In the genomic region with DNA sequence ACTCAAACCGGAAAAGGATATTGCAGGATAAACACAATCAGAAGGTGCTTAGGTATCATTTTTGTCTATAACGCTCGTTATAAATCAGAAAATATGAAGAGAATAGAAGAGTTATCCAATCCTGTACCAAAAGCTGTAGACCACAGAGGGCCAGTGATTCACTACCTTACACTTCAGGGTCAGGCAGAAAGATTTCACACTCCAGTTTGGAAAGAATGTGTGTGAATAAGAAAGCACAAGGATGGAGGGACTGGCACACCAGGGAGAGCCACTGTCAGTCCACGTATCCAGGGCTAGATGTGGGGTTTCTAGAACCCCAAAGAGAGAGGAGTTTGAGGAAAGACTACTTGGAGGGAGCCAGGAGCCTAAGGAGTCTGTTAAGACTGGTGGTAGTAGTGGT, we compare ENCODE assay signal across 9 mouse cellular contexts. TPM values are rescaled to one million over a fixed set of nuclear protein-coding genes. Genes with fewer than 3 reads are reported as not detected.
A peak's percentile ranks its signal among the peaks of the same experiment; 100 is the strongest.
DNase-seq lines count a peak whose midpoint lies in the region; ATAC-seq and TF ChIP-seq lines count a peak whose summit lies in the region.
"Had no signal": no experiment of that assay in that cellular context is flagged by ENCODE, and none has a peak within 500 bp of the region (broad histone marks: within the 10 kb centered on the region; RNA-seq: fewer than 3 reads in every experiment).

No protein-coding gene starts in this region.

- DNase-seq in heart, adult 9 months (ENCODE audit: low spot score in 2 of 2), result no peak
- no peak for DNase-seq in MEL (ENCODE audit: low read depth, low spot score)
- no peak for DNase-seq in liver, postnatal 0 days
- no peak for DNase-seq in c-Kit-positive CD71-positive TER-119-positive erythroid progenitor cells, embryonic 14.5 days (ENCODE audit: low spot score)
- no peak for DNase-seq in frontal cortex, postnatal 36 days (ENCODE audit: low spot score in 2 of 2)
- DNase-seq in ovary, adult 18-20 months (ENCODE audit: low spot score), result no peak

- ATAC-seq in heart, embryonic 16.5 days (replicated peaks; ENCODE audit: extremely low read depth, insufficient read depth, low FRiP score), result no peak
- no peak for ATAC-seq in hindbrain, embryonic 12.5 days (ENCODE audit: low FRiP score)
- no peak for ATAC-seq in liver, postnatal 0 days

- peak overlapping the region; percentile 78 for H3K9ac ChIP-seq in heart, embryonic 16.5 days (ENCODE audit: low read length)
- peak overlapping the region; percentile 71 for H3K9ac ChIP-seq in MEL (ENCODE audit: control insufficient read depth, low read depth, low read length, poor library complexity, severe bottlenecking)
- H3K9ac ChIP-seq in hindbrain, embryonic 12.5 days, result no peak overlapping the region
- H3K9ac ChIP-seq in liver, postnatal 0 days (replicated peaks), result 0 out of 2 replicates have a peak overlapping the region, but pooled peaks have one; percentile 83

- H3K9me3 ChIP-seq in heart, embryonic 16.5 days (replicated peaks; ENCODE audit: control insufficient read depth, low read length), result no peaks in the 10 kb centered on the region
- H3K9me3 ChIP-seq in MEL (replicated peaks; ENCODE audit: insufficient read depth, low read length), result no peaks in the 10 kb centered on the region
- no peaks in the 10 kb centered on the region; the same call in 1 of the 2 replicates for H3K9me3 ChIP-seq in hindbrain, embryonic 12.5 days (replicated peaks)
- H3K9me3 ChIP-seq in liver, postnatal 0 days (ENCODE audit: low read length), result no peaks in the 10 kb centered on the region

- peaks cover 27% of the 10 kb centered on the region for H3K4me1 ChIP-seq in heart, embryonic 16.5 days (ENCODE audit: control insufficient read depth, insufficient read depth, low read length)
- peaks cover 20 to 22% of the 10 kb centered on the region in 2 experiments for H3K4me1 ChIP-seq in MEL (ENCODE audit: control insufficient read depth in 1 of 2, insufficient read depth in 2 of 2, low read length in 2 of 2)
- H3K4me1 ChIP-seq in hindbrain, embryonic 12.5 days, result peaks cover 17% of the 10 kb centered on the region
- peaks cover 15% of the 10 kb centered on the region for H3K4me1 ChIP-seq in liver, postnatal 0 days (ENCODE audit: insufficient read depth)

- no peak for TF ChIP-seq POLR2A in MEL (IDR thresholded peaks at IDR 0.05; ENCODE audit: control insufficient read depth in 1 of 2, insufficient read depth in 1 of 2, low read depth in 1 of 2, low read length in 2 of 2, poor library complexity in 1 of 2)

- no peak for TF ChIP-seq CTCF in MEL (IDR thresholded peaks at IDR 0.05 in 2 of 3, conservative IDR thresholded peaks at IDR 0.05 in 1 of 3; ENCODE audit: control insufficient read depth in 1 of 3, insufficient read depth in 1 of 3, low read depth in 2 of 3, low read length in 3 of 3, poor library complexity in 1 of 3, severe bottlenecking in 1 of 3)
- TF ChIP-seq CTCF in liver, postnatal 0 days (IDR thresholded peaks at IDR 0.05; ENCODE audit: low read depth), result no peak

- peak overlapping the region; percentile 93 for H3K27ac ChIP-seq in heart, embryonic 16.5 days (ENCODE audit: low read length)
- H3K27ac ChIP-seq in MEL (ENCODE audit: control insufficient read depth, low read depth, low read length), result peak overlapping the region; percentile 86
- H3K27ac ChIP-seq in hindbrain, embryonic 12.5 days, result no peak overlapping the region
- no peak overlapping the region for H3K27ac ChIP-seq in liver, postnatal 0 days (ENCODE audit: low read depth)

- no peak for TF ChIP-seq RAD21 in MEL (IDR thresholded peaks at IDR 0.05; ENCODE audit: low read depth, low read length)

- peak overlapping the region; percentile 73 for H3K4me2 ChIP-seq in heart, embryonic 16.5 days (ENCODE audit: low read depth, low read length)
- H3K4me2 ChIP-seq in hindbrain, embryonic 12.5 days (replicated peaks), result peak overlapping the region; percentile 60
- H3K4me2 ChIP-seq in liver, postnatal 0 days (ENCODE audit: low read depth, low read length), result peak overlapping the region; percentile 89

- H3K79me2 ChIP-seq in MEL (ENCODE audit: control insufficient read depth, insufficient read depth, low read length, poor library complexity), result peaks cover 24% of the 10 kb centered on the region

- 52% methylated on average over 4 of the region's 4 CpGs for WGBS in heart, embryonic 16.5 days
- 58% methylated on average over 4 of the region's 4 CpGs for WGBS in hindbrain, embryonic 12.5 days
- 45% methylated on average over 4 of the region's 4 CpGs for WGBS in liver, postnatal 0 days (ENCODE audit: insufficient replicate concordance)

- H3K27me3 ChIP-seq in heart, embryonic 16.5 days (ENCODE audit: control insufficient read depth, insufficient read depth, low read length), result no peaks in the 10 kb centered on the region
- no peaks in the 10 kb centered on the region for H3K27me3 ChIP-seq in MEL (ENCODE audit: control insufficient read depth in 1 of 2, insufficient read depth in 2 of 2, low read length in 2 of 2)
- H3K27me3 ChIP-seq in hindbrain, embryonic 12.5 days, result peaks cover 12% of the 10 kb centered on the region
- peaks cover 28% of the 10 kb centered on the region for H3K27me3 ChIP-seq in liver, postnatal 0 days (ENCODE audit: insufficient read depth, low read length)

- peak overlapping the region; percentile 64 for H3K4me3 ChIP-seq in heart, embryonic 16.5 days (ENCODE audit: low read length)
- H3K4me3 ChIP-seq in MEL (ENCODE audit: control insufficient read depth in 1 of 2, insufficient read depth in 1 of 2, low read depth in 2 of 2, low read length in 2 of 2), result peak overlapping the region; percentile 55 to 67
- no peak overlapping the region for H3K4me3 ChIP-seq in hindbrain, embryonic 12.5 days
- peak overlapping the region; percentile 72 for H3K4me3 ChIP-seq in liver, postnatal 0 days (ENCODE audit: low read depth, low read length)

- TF ChIP-seq EP300 in MEL (IDR thresholded peaks at IDR 0.05; ENCODE audit: low read depth in 1 of 2, low read length in 2 of 2), result no peak
- TF ChIP-seq EP300 in liver, postnatal 0 days (IDR thresholded peaks at IDR 0.05; ENCODE audit: low read depth), result no peak

- H3K36me3 ChIP-seq in heart, embryonic 16.5 days (ENCODE audit: control insufficient read depth, insufficient read depth), result no peaks in the 10 kb centered on the region
- H3K36me3 ChIP-seq in MEL (ENCODE audit: control insufficient read depth in 1 of 2, insufficient read depth in 2 of 2, low read length in 2 of 2), result peaks cover 0 to 29% of the 10 kb centered on the region in 2 experiments; a peak in 2 of 4 replicates
- no peaks in the 10 kb centered on the region for H3K36me3 ChIP-seq in hindbrain, embryonic 12.5 days
- H3K36me3 ChIP-seq in liver, postnatal 0 days (replicated peaks; ENCODE audit: insufficient read depth, low read length), result no peaks in the 10 kb centered on the region

TF ChIP-seq in MEL, 35 proteins besides CTCF, POLR2A, EP300 and RAD21:
- TF ChIP-seq RCOR1 (IDR thresholded peaks at IDR 0.05; ENCODE audit: low read depth, low read length) (0 out of 2 replicates have a peak, but pooled peaks have one; percentile 29), GATA1 (IDR thresholded peaks at IDR 0.05; ENCODE audit: low read depth, low read length) (no peak)

RNA-seq across cellular contexts. Expression of gene Oat, which starts 0.7 kb away (rescaled TPM):
- polyA plus RNA-seq in heart, embryonic 16.5 days (2015; fragmentation: Nextera tagmentation; extraction: Ambion mirVana), result 214 and 222 TPM in 2 replicates
- 226 and 236 TPM in 2 replicates for total RNA-seq in MEL (2012; rRNA removed)
- 100 to 1,000 TPM; 190 to 209 TPM for polyA plus RNA-seq in MEL (2012; ENCODE audit: insufficient read depth in 1 of 2, insufficient read length in 2 of 2, low read depth in 1 of 2, low replicate concordance in 2 of 2, missing spikeins in 1 of 2)
- polyA plus RNA-seq in hindbrain, embryonic 12.5 days (2016; fragmentation: Nextera tagmentation; extraction: Ambion mirVana), result 121 and 127 TPM in 2 replicates
- 43.8 and 44.6 TPM in 2 replicates for polyA plus RNA-seq in liver, postnatal 0 days (2015; fragmentation: Nextera tagmentation; extraction: Ambion mirVana)

RNA-seq across cellular contexts. Expression of gene Nkx1-2, which starts 22.5 kb away (rescaled TPM):
- polyA plus RNA-seq in heart, embryonic 16.5 days (2015; fragmentation: Nextera tagmentation; extraction: Ambion mirVana), result not detected in 2 replicates
- total RNA-seq in MEL (2012; rRNA removed), result 1.5 and 2.4 TPM in 2 replicates
- polyA plus RNA-seq in MEL (2012; ENCODE audit: insufficient read depth in 1 of 2, insufficient read length in 2 of 2, low read depth in 1 of 2, low replicate concordance in 2 of 2, missing spikeins in 1 of 2), result 1 to 10 TPM in 1 of 2 experiments, not detected in 1; 2.8 TPM
- 2.9 and 6.4 TPM in 2 replicates for polyA plus RNA-seq in hindbrain, embryonic 12.5 days (2016; fragmentation: Nextera tagmentation; extraction: Ambion mirVana)
- not detected in 2 replicates for polyA plus RNA-seq in liver, postnatal 0 days (2015; fragmentation: Nextera tagmentation; extraction: Ambion mirVana)
- total RNA-seq: neutrophil, adult 5-6 weeks had no signal

RNA-seq across cellular contexts. Expression of gene Lhpp, which starts 33.5 kb away (rescaled TPM):
- 23.7 and 25.1 TPM in 2 replicates for polyA plus RNA-seq in heart, embryonic 16.5 days (2015; fragmentation: Nextera tagmentation; extraction: Ambion mirVana)
- total RNA-seq in MEL (2012; rRNA removed), result 30.3 and 31.0 TPM in 2 replicates
- polyA plus RNA-seq in MEL (2012; ENCODE audit: insufficient read depth in 1 of 2, insufficient read length in 2 of 2, low read depth in 1 of 2, low replicate concordance in 2 of 2, missing spikeins in 1 of 2), result 10 to 100 TPM in 1 of 2 experiments, not detected in 1; 39.3 TPM
- 17.7 and 17.8 TPM in 2 replicates for polyA plus RNA-seq in hindbrain, embryonic 12.5 days (2016; fragmentation: Nextera tagmentation; extraction: Ambion mirVana)
- 9.0 and 10.4 TPM in 2 replicates for polyA plus RNA-seq in liver, postnatal 0 days (2015; fragmentation: Nextera tagmentation; extraction: Ambion mirVana)

Comparison
In these comparisons a context has a peak if more than half of its experiments do, and no peak if none do; other contexts are left out.
1. H3K27ac ChIP-seq: peak in heart, embryonic 16.5 days (single experiment) and MEL (single experiment); none in hindbrain, embryonic 12.5 days (single experiment) and liver, postnatal 0 days (single experiment).
2. Peak in every context shown above with its lines, with median percentiles within 50 percentile points of each other: H3K4me2 ChIP-seq.